Comparison of ENCODE assay signal across 37 mouse cellular contexts in genomic region chr16:32526906-32527305, GRCm38 (mm10). TPM values are rescaled to one million over a fixed set of nuclear protein-coding genes. Genes with fewer than 3 reads are reported as not detected.
DNase-seq lines count a peak whose midpoint lies in the region; ATAC-seq and TF ChIP-seq lines count a peak whose summit lies in the region.
"Had no signal": no experiment of that assay in that cellular context is flagged by ENCODE, and none has a peak within 500 bp of the region (broad histone marks: within the 10 kb centered on the region; RNA-seq: fewer than 3 reads in every experiment).

No protein-coding gene starts in this region.

- DNase-seq in gastrocnemius, adult 2 months = peak; percentile 77
- DNase-seq in gastrocnemius, postnatal 4 days (ENCODE audit: low spot score in 2 of 2) = no peak
- DNase-seq in heart, adult 9 months (ENCODE audit: low spot score in 2 of 2) = peak; percentile 55 to 65
- peak; percentile 35 to 50 for DNase-seq in gastrocnemius, adult 8-10 months (ENCODE audit: low spot score in 2 of 2)
- peak; percentile 23 to 48 for DNase-seq in heart, postnatal 14 days
- DNase-seq: adrenal gland, postnatal 25 days; cerebellum, adult 11-12 months; cerebellum, adult 9-11 months; kidney, adult 9 months; kidney, postnatal 10 days; layer of hippocampus, postnatal 36 days; left cerebral cortex, postnatal 4 days; liver, postnatal 0 days; lung, postnatal 36 days; right cerebral cortex, adult 18-20 months; thymus, adult 18-20 months; thymus, postnatal 36 days had no signal

- 0 out of 2 replicates have a peak, but pooled peaks cover 4% of the 10 kb centered on the region for H3K9me3 ChIP-seq in heart, embryonic 12.5 days (replicated peaks)
- H3K9me3 ChIP-seq in forebrain, embryonic 13.5 days (replicated peaks) = no peaks in the 10 kb centered on the region; the same call in 1 of the 2 replicates
- H3K9me3 ChIP-seq: embryonic facial prominence, embryonic 13.5 days; forebrain, embryonic 10.5 days; heart, embryonic 13.5 days; limb, embryonic 15.5 days; midbrain, embryonic 12.5 days; neural tube, embryonic 12.5 days had no signal

- no peak overlapping the region for H3K4me2 ChIP-seq in heart, embryonic 12.5 days
- no peak overlapping the region for H3K4me2 ChIP-seq in forebrain, embryonic 13.5 days
- H3K4me2 ChIP-seq: embryonic facial prominence, embryonic 13.5 days; heart, embryonic 13.5 days; hindbrain, embryonic 14.5 days; limb, embryonic 15.5 days; midbrain, embryonic 12.5 days; neural tube, embryonic 12.5 days had no signal

- no peaks in the 10 kb centered on the region for H3K27me3 ChIP-seq in heart, embryonic 12.5 days (replicated peaks)
- no peaks in the 10 kb centered on the region for H3K27me3 ChIP-seq in forebrain, embryonic 13.5 days
- H3K27me3 ChIP-seq: embryonic facial prominence, embryonic 13.5 days; heart, embryonic 13.5 days; limb, embryonic 15.5 days; midbrain, embryonic 12.5 days; neural tube, embryonic 12.5 days; Patski had no signal

- WGBS in heart, embryonic 12.5 days = 59% methylated on average over 7 of the region's 7 CpGs
- 69% methylated on average over 7 of the region's 7 CpGs for WGBS in forebrain, embryonic 13.5 days

- intact Hi-C loops in gastrocnemius, adult 2 months (cut with DNase I) = loop anchor here (5.0 kb wide), 1 partner anchor 65 kb away; no protein-coding TSS in a partner anchor
- intact Hi-C loops in heart, postnatal 14 days (cut with DNase I) = no loop called here

- no peak for TF ChIP-seq CTCF in gastrocnemius, adult 2 months (IDR thresholded peaks at IDR 0.05)

- H3K9ac ChIP-seq in heart, embryonic 12.5 days = no peak overlapping the region
- no peak overlapping the region for H3K9ac ChIP-seq in forebrain, embryonic 13.5 days
- H3K9ac ChIP-seq: embryonic facial prominence, embryonic 13.5 days; heart, embryonic 13.5 days; hindbrain, embryonic 14.5 days; limb, embryonic 15.5 days; liver, postnatal 0 days; midbrain, embryonic 12.5 days; neural tube, embryonic 12.5 days had no signal

- H3K4me3 ChIP-seq in gastrocnemius, adult 2 months = no peak overlapping the region
- H3K4me3 ChIP-seq in heart, embryonic 12.5 days = no peak overlapping the region
- no peak overlapping the region for H3K4me3 ChIP-seq in forebrain, embryonic 13.5 days
- H3K4me3 ChIP-seq: embryonic facial prominence, embryonic 13.5 days; forebrain, embryonic 10.5 days; heart, embryonic 13.5 days; limb, embryonic 15.5 days; midbrain, embryonic 12.5 days; myocyte; neural tube, embryonic 12.5 days had no signal

- peaks cover 23% of the 10 kb centered on the region for H3K4me1 ChIP-seq in heart, embryonic 12.5 days (replicated peaks)
- H3K4me1 ChIP-seq in forebrain, embryonic 13.5 days = peaks cover 7% of the 10 kb centered on the region; the same call in 1 of the 2 replicates

- peak overlapping the region; percentile 72 for H3K27ac ChIP-seq in gastrocnemius, adult 2 months
- no peak overlapping the region for H3K27ac ChIP-seq in heart, embryonic 12.5 days (ENCODE audit: poor library complexity, severe bottlenecking)
- no peak overlapping the region for H3K27ac ChIP-seq in forebrain, embryonic 13.5 days
- H3K27ac ChIP-seq: embryonic facial prominence, embryonic 13.5 days; forebrain, embryonic 10.5 days; heart, embryonic 13.5 days; hindbrain, embryonic 14.5 days; limb, embryonic 15.5 days; midbrain, embryonic 12.5 days; neural tube, embryonic 12.5 days; stomach, postnatal 0 days had no signal

- ATAC-seq in heart, embryonic 12.5 days (ENCODE audit: insufficient number of reproducible peaks, low FRiP score) = no peak
- no peak for ATAC-seq in forebrain, embryonic 13.5 days
- ATAC-seq: forebrain, embryonic 16.5 days; intestine, postnatal 0 days; liver, postnatal 0 days; Patski had no signal

- H3K36me3 ChIP-seq in heart, embryonic 12.5 days = no peaks in the 10 kb centered on the region
- no peaks in the 10 kb centered on the region for H3K36me3 ChIP-seq in forebrain, embryonic 13.5 days (ENCODE audit: poor library complexity, severe bottlenecking)
- H3K36me3 ChIP-seq: embryonic facial prominence, embryonic 13.5 days; forebrain, embryonic 10.5 days; heart, embryonic 13.5 days; limb, embryonic 15.5 days; midbrain, embryonic 12.5 days; neural tube, embryonic 12.5 days had no signal

RNA-seq across cellular contexts. Expression of gene Zdhhc19, which starts 30.8 kb away (rescaled TPM):
- not detected for total RNA-seq in gastrocnemius, adult 2 months (2021)
- total RNA-seq in gastrocnemius, postnatal 4 days (2021) = not detected
- polyA plus RNA-seq in heart, embryonic 12.5 days (2016; fragmentation: Nextera tagmentation; extraction: Ambion mirVana) = not detected in 2 replicates
- total RNA-seq in gastrocnemius, adult 8-10 months (2022) = not detected
- not detected for total RNA-seq in heart, postnatal 14 days (2021)
- not detected in 2 replicates for polyA plus RNA-seq in forebrain, embryonic 13.5 days (2015; fragmentation: Nextera tagmentation; extraction: Ambion mirVana)
- total RNA-seq: adrenal gland, postnatal 25 days; common myeloid progenitor, adult 5-6 weeks; hematopoietic stem cell, adult 5-6 weeks; layer of hippocampus, postnatal 36 days; left cerebral cortex, postnatal 4 days; midbrain, postnatal 0 days had no signal
- polyA plus RNA-seq: embryonic facial prominence, embryonic 13.5 days; forebrain, embryonic 10.5 days; forebrain, embryonic 16.5 days; heart, embryonic 13.5 days; hindbrain, embryonic 14.5 days; limb, embryonic 15.5 days; liver, postnatal 0 days; lung, embryonic 16.5 days; midbrain, embryonic 12.5 days; myocyte; neural tube, embryonic 12.5 days; Patski; spleen, adult 2 months; stomach, postnatal 0 days had no signal

RNA-seq across cellular contexts. Expression of gene Slc51a, which starts 39.2 kb away (rescaled TPM):
- not detected for total RNA-seq in gastrocnemius, adult 2 months (2021)
- total RNA-seq in gastrocnemius, postnatal 4 days (2021) = not detected
- polyA plus RNA-seq in heart, embryonic 12.5 days (2016; fragmentation: Nextera tagmentation; extraction: Ambion mirVana) = 2.1 and 2.9 TPM in 2 replicates
- total RNA-seq in gastrocnemius, adult 8-10 months (2022) = not detected
- total RNA-seq in heart, postnatal 14 days (2021) = 1 to 10 TPM; 2.3 TPM
- 0.25 and 0.49 TPM in 2 replicates for polyA plus RNA-seq in forebrain, embryonic 13.5 days (2015; fragmentation: Nextera tagmentation; extraction: Ambion mirVana)
- total RNA-seq: adrenal gland, postnatal 25 days; common myeloid progenitor, adult 5-6 weeks; layer of hippocampus, postnatal 36 days; left cerebral cortex, postnatal 4 days; megakaryocyte, adult 5-6 weeks; midbrain, postnatal 0 days had no signal
- polyA plus RNA-seq: spleen, adult 2 months had no signal

Comparison
In these comparisons a context has a peak if more than half of its experiments do, and no peak if none do; other contexts are left out.
1. DNase-seq: peak in gastrocnemius, adult 2 months (single experiment), heart, adult 9 months (2 of 2), gastrocnemius, adult 8-10 months (2 of 2) and heart, postnatal 14 days (2 of 2); none in gastrocnemius, postnatal 4 days (0 of 2).